18 mouse cellular contexts compared by ENCODE assay signal in genomic region chr10:77589749-77590148, GRCm38 (mm10). TPM values are rescaled to one million over a fixed set of nuclear protein-coding genes. Genes with fewer than 3 reads are reported as not detected.
DNase-seq lines count a peak whose midpoint lies in the region; ATAC-seq and TF ChIP-seq lines count a peak whose summit lies in the region.
"Had no signal": no experiment of that assay in that cellular context is flagged by ENCODE, and none has a peak within 500 bp of the region (broad histone marks: within the 10 kb centered on the region; RNA-seq: fewer than 3 reads in every experiment).

No protein-coding gene starts in this region.

- no peak for ATAC-seq in heart, embryonic 14.5 days (ENCODE audit: insufficient number of reproducible peaks, insufficient read depth, low FRiP score, low read depth)
- ATAC-seq in kidney, embryonic 15.5 days (replicated peaks; ENCODE audit: low FRiP score) = no peak
- ATAC-seq in liver, embryonic 13.5 days (ENCODE audit: low read depth) = no peak
- ATAC-seq: forebrain, embryonic 13.5 days; midbrain, embryonic 13.5 days had no signal

- no peak overlapping the region for H3K4me3 ChIP-seq in heart, embryonic 14.5 days (ENCODE audit: control insufficient read depth in 1 of 2, insufficient read depth in 1 of 2, low read depth in 1 of 2, low read length in 2 of 2)
- no peak overlapping the region for H3K4me3 ChIP-seq in kidney, embryonic 15.5 days (replicated peaks)
- no peak overlapping the region for H3K4me3 ChIP-seq in kidney, adult 2 months (ENCODE audit: insufficient read depth, low read depth, low read length)
- no peak overlapping the region for H3K4me3 ChIP-seq in liver, embryonic 13.5 days (replicated peaks)
- H3K4me3 ChIP-seq: forebrain, embryonic 13.5 days; midbrain, embryonic 13.5 days had no signal

- peaks cover 80% of the 10 kb centered on the region for H3K36me3 ChIP-seq in heart, embryonic 14.5 days (ENCODE audit: control insufficient read depth, insufficient read depth, low read length)
- peaks cover 69% of the 10 kb centered on the region for H3K36me3 ChIP-seq in kidney, embryonic 15.5 days
- peaks cover 11% of the 10 kb centered on the region for H3K36me3 ChIP-seq in kidney, adult 2 months (ENCODE audit: control insufficient read depth, insufficient read depth, low read length)
- H3K36me3 ChIP-seq in liver, embryonic 13.5 days = peaks cover 86% of the 10 kb centered on the region

- H3K4me1 ChIP-seq in heart, embryonic 14.5 days (ENCODE audit: control insufficient read depth in 2 of 2, insufficient read depth in 2 of 2, low read length in 2 of 2) = peaks cover 16 to 36% of the 10 kb centered on the region in 2 experiments
- H3K4me1 ChIP-seq in kidney, embryonic 15.5 days = peaks cover 34% of the 10 kb centered on the region
- H3K4me1 ChIP-seq in kidney, adult 2 months (ENCODE audit: control insufficient read depth, insufficient read depth, low read length) = peaks cover 41% of the 10 kb centered on the region
- H3K4me1 ChIP-seq in liver, embryonic 13.5 days (replicated peaks) = peaks cover 67% of the 10 kb centered on the region
- H3K4me1 ChIP-seq: forebrain, embryonic 13.5 days had no signal

- H3K9ac ChIP-seq in heart, embryonic 14.5 days (ENCODE audit: low read length) = peak overlapping the region; percentile 34; the same call in 1 of the 2 replicates
- no peak overlapping the region for H3K9ac ChIP-seq in kidney, embryonic 15.5 days
- H3K9ac ChIP-seq in liver, embryonic 13.5 days = peak overlapping the region; percentile 47; the same call in 1 of the 2 replicates
- H3K9ac ChIP-seq: forebrain, embryonic 13.5 days; midbrain, embryonic 13.5 days had no signal

- no peak overlapping the region; the same call in 1 of the 2 replicates for H3K4me2 ChIP-seq in heart, embryonic 14.5 days (ENCODE audit: low read length)
- H3K4me2 ChIP-seq in kidney, embryonic 15.5 days = no peak overlapping the region
- peak overlapping the region; percentile 15; the same call in 1 of the 2 replicates for H3K4me2 ChIP-seq in liver, embryonic 13.5 days
- H3K4me2 ChIP-seq: forebrain, embryonic 13.5 days; midbrain, embryonic 13.5 days had no signal

- no peaks in the 10 kb centered on the region for H3K27me3 ChIP-seq in heart, embryonic 14.5 days (ENCODE audit: control insufficient read depth, insufficient read depth, low read length)
- no peaks in the 10 kb centered on the region for H3K27me3 ChIP-seq in kidney, embryonic 15.5 days
- no peaks in the 10 kb centered on the region for H3K27me3 ChIP-seq in kidney, adult 2 months (replicated peaks; ENCODE audit: control insufficient read depth, insufficient read depth, low read length)
- no peaks in the 10 kb centered on the region for H3K27me3 ChIP-seq in liver, embryonic 13.5 days
- H3K27me3 ChIP-seq: forebrain, embryonic 13.5 days; midbrain, embryonic 13.5 days had no signal

- 79% methylated on average over 8 of the region's 8 CpGs for WGBS in heart, embryonic 14.5 days
- WGBS in kidney, embryonic 15.5 days = 78% methylated on average over 8 of the region's 8 CpGs
- 62% methylated on average over 8 of the region's 8 CpGs for WGBS in kidney, adult 2 months
- WGBS in liver, embryonic 13.5 days (ENCODE audit: insufficient replicate concordance) = 79% methylated on average over 8 of the region's 8 CpGs

- H3K27ac ChIP-seq in heart, embryonic 14.5 days (replicated peaks in 1 of 2; ENCODE audit: control insufficient read depth in 1 of 2, insufficient read depth in 1 of 2, low read depth in 2 of 2, low read length in 2 of 2) = peak overlapping the region in 1 of 2 experiments; percentile 66; a peak in 2 of 4 replicates
- 0 out of 2 replicates have a peak overlapping the region, but pooled peaks have one; percentile 65 for H3K27ac ChIP-seq in kidney, embryonic 15.5 days
- H3K27ac ChIP-seq in kidney, adult 2 months (ENCODE audit: insufficient read depth, low read depth, low read length) = no peak overlapping the region
- peak overlapping the region; percentile 83 for H3K27ac ChIP-seq in liver, embryonic 13.5 days
- H3K27ac ChIP-seq: midbrain, embryonic 13.5 days had no signal

- no peaks in the 10 kb centered on the region for H3K9me3 ChIP-seq in heart, embryonic 14.5 days (ENCODE audit: control insufficient read depth, low read length)
- H3K9me3 ChIP-seq in kidney, embryonic 15.5 days (replicated peaks) = no peaks in the 10 kb centered on the region; the same call in 1 of the 2 replicates
- 0 out of 2 replicates have a peak, but pooled peaks cover 2% of the 10 kb centered on the region for H3K9me3 ChIP-seq in liver, embryonic 13.5 days (replicated peaks)
- H3K9me3 ChIP-seq: forebrain, embryonic 13.5 days; midbrain, embryonic 13.5 days had no signal

- DNase-seq in heart, postnatal 36 days = no peak
- DNase-seq in kidney, adult 2 months = no peak
- DNase-seq in liver = peak; percentile 14
- no peak for DNase-seq in liver, embryonic 13.5 days
- DNase-seq in frontal cortex, adult 2 months (ENCODE audit: extremely low spot score in 1 of 2, low spot score in 1 of 2) = no peak
- DNase-seq: cerebellum, adult 9-10 months; gastrocnemius, postnatal 14 days; kidney, adult 18-20 months; layer of hippocampus, adult 9-11 months; lung, postnatal 14 days had no signal

- intact Hi-C loops in heart, postnatal 36 days (cut with DNase I) = no loop called here

- TF ChIP-seq CTCF in kidney, adult 2 months (conservative IDR thresholded peaks at IDR 0.05; ENCODE audit: insufficient read depth, insufficient read length, low read depth, low read length) = no peak

- no peak for TF ChIP-seq POLR2A in kidney, adult 2 months (IDR thresholded peaks at IDR 0.05; ENCODE audit: low read depth, low read length)

RNA-seq across cellular contexts. Expression of gene Pttg1ip, which starts 8.2 kb away (rescaled TPM):
- polyA plus RNA-seq in heart, embryonic 14.5 days (2014; fragmentation: Nextera tagmentation; extraction: Ambion mirVana) = 128 and 133 TPM in 2 replicates
- total RNA-seq in heart, postnatal 36 days (2021) = 100 to 1,000 TPM; 137 to 138 TPM
- 149 and 152 TPM in 2 replicates for polyA plus RNA-seq in kidney, embryonic 15.5 days (2015; fragmentation: Nextera tagmentation; extraction: Ambion mirVana)
- 321 and 342 TPM in 2 replicates for polyA plus RNA-seq in kidney, adult 2 months (2012; rRNA removed)
- polyA plus RNA-seq in liver, embryonic 13.5 days (2015; fragmentation: Nextera tagmentation; extraction: Ambion mirVana) = 64.1 and 73.2 TPM in 2 replicates
- 125 and 132 TPM in 2 replicates for polyA plus RNA-seq in frontal cortex, adult 2 months (2012; rRNA removed)

RNA-seq across cellular contexts. Expression of gene Sumo3, which starts 16.1 kb away (rescaled TPM):
- 144 and 156 TPM in 2 replicates for polyA plus RNA-seq in heart, embryonic 14.5 days (2014; fragmentation: Nextera tagmentation; extraction: Ambion mirVana)
- 10 to 100 TPM; 52.9 to 58.9 TPM for total RNA-seq in heart, postnatal 36 days (2021)
- 332 TPM in 2 replicates for polyA plus RNA-seq in kidney, embryonic 15.5 days (2015; fragmentation: Nextera tagmentation; extraction: Ambion mirVana)
- polyA plus RNA-seq in kidney, adult 2 months (2012; rRNA removed) = 241 and 269 TPM in 2 replicates
- 118 and 127 TPM in 2 replicates for polyA plus RNA-seq in liver, embryonic 13.5 days (2015; fragmentation: Nextera tagmentation; extraction: Ambion mirVana)
- polyA plus RNA-seq in frontal cortex, adult 2 months (2012; rRNA removed) = 358 and 364 TPM in 2 replicates

RNA-seq across cellular contexts. Expression of gene Gm49325, which starts 16.2 kb away (rescaled TPM):
- polyA plus RNA-seq in heart, embryonic 14.5 days (2014; fragmentation: Nextera tagmentation; extraction: Ambion mirVana) = 2.9 TPM in 1 of 2 replicates, not detected in the other
- 10 to 100 TPM; 10.6 to 17.6 TPM for total RNA-seq in heart, postnatal 36 days (2021)
- polyA plus RNA-seq in kidney, embryonic 15.5 days (2015; fragmentation: Nextera tagmentation; extraction: Ambion mirVana) = 3.6 and 6.3 TPM in 2 replicates
- polyA plus RNA-seq in kidney, adult 2 months (2012; rRNA removed) = not detected in 2 replicates
- polyA plus RNA-seq in liver, embryonic 13.5 days (2015; fragmentation: Nextera tagmentation; extraction: Ambion mirVana) = 1.1 and 5.3 TPM in 2 replicates
- 15.9 and 23.0 TPM in 2 replicates for polyA plus RNA-seq in frontal cortex, adult 2 months (2012; rRNA removed)
- polyA plus RNA-seq: brain, embryonic 14.5 days; forebrain, embryonic 13.5 days; limb, embryonic 11.5 days; small intestine, adult 2 months; testis, adult 2 months had no signal

RNA-seq across cellular contexts. Expression of gene Ube2g2, which starts 32.3 kb away (rescaled TPM):
- 50.4 and 53.0 TPM in 2 replicates for polyA plus RNA-seq in heart, embryonic 14.5 days (2014; fragmentation: Nextera tagmentation; extraction: Ambion mirVana)
- 10 to 100 TPM; 65.2 to 73.4 TPM for total RNA-seq in heart, postnatal 36 days (2021)
- 71.9 and 72.0 TPM in 2 replicates for polyA plus RNA-seq in kidney, embryonic 15.5 days (2015; fragmentation: Nextera tagmentation; extraction: Ambion mirVana)
- polyA plus RNA-seq in kidney, adult 2 months (2012; rRNA removed) = 29.9 and 33.8 TPM in 2 replicates
- polyA plus RNA-seq in liver, embryonic 13.5 days (2015; fragmentation: Nextera tagmentation; extraction: Ambion mirVana) = 47.2 and 50.1 TPM in 2 replicates
- polyA plus RNA-seq in frontal cortex, adult 2 months (2012; rRNA removed) = 47.9 and 51.8 TPM in 2 replicates

RNA-seq across cellular contexts. Expression of gene Itgb2, which starts 59.7 kb away (rescaled TPM):
- polyA plus RNA-seq in heart, embryonic 14.5 days (2014; fragmentation: Nextera tagmentation; extraction: Ambion mirVana) = 1.5 and 2.4 TPM in 2 replicates
- total RNA-seq in heart, postnatal 36 days (2021) = 1 to 10 TPM; 7.1 to 9.2 TPM
- 2.1 and 2.3 TPM in 2 replicates for polyA plus RNA-seq in kidney, embryonic 15.5 days (2015; fragmentation: Nextera tagmentation; extraction: Ambion mirVana)
- polyA plus RNA-seq in kidney, adult 2 months (2012; rRNA removed) = 6.5 and 13.6 TPM in 2 replicates
- 10.3 and 10.7 TPM in 2 replicates for polyA plus RNA-seq in liver, embryonic 13.5 days (2015; fragmentation: Nextera tagmentation; extraction: Ambion mirVana)
- 4.5 and 6.8 TPM in 2 replicates for polyA plus RNA-seq in frontal cortex, adult 2 months (2012; rRNA removed)
